Mouse (Mus musculus): ENCODE measurements around the gene Xxylt1.

- TF ChIP-seq POLR2A (IDR thresholded peaks at IDR 0.05; ENCODE audit: low read depth, low read length) (no peak), CTCF (IDR thresholded peaks at IDR 0.05; ENCODE audit: extremely low read depth, insufficient read depth, insufficient read length, insufficient replicate concordance) (no peak)
Measured at GRCm38 (mm10) chr16:30962515-30962914, 118.7 kb downstream of the Xxylt1 start.

All from spleen, adult 2 months (tissue).